Mouse (Mus musculus) MEL (cell line): Measurements from ENCODE around the gene Scap.

Experiments
- CTCF ChIP-seq, 3 experiments: IDR thresholded peaks in 2 of 3; conservative IDR thresholded peaks in 1 of 3; 2 replicates each; pipeline ENCODE4 v1.5.1; 2011 to 2012; ENCODE audit warnings: low read length in 3 of 3, low read depth in 2 of 3, mild to moderate bottlenecking in 2 of 3, improper control_type of control experiment in 1 of 3, inconsistent platforms in 1 of 3, mixed read lengths in 1 of 3, moderate library complexity in 1 of 3; ENCODE audit not compliant: control insufficient read depth in 1 of 3, insufficient read depth in 1 of 3, poor library complexity in 1 of 3, severe bottlenecking in 1 of 3
- E2F4 ChIP-seq: IDR thresholded peaks from 2 replicates; pipeline ENCODE4 v1.6.1; 2011; ENCODE audit warnings: low read depth, low read length, improper control_type of control experiment, borderline replicate concordance
- ELF1 ChIP-seq: IDR thresholded peaks from 2 replicates; pipeline ENCODE4 v1.6.1; 2014; ENCODE audit warnings: low read depth, mild to moderate bottlenecking, inconsistent platforms, low read length, improper control_type of control experiment, moderate library complexity
- EP300 ChIP-seq, 2 experiments: IDR thresholded peaks; 2 replicates each; pipeline ENCODE4 v1.6.1; 2011; ENCODE audit warnings: improper control_type of control experiment in 2 of 2, low read length in 2 of 2, low read depth in 1 of 2, mild to moderate bottlenecking in 1 of 2
- MEF2A ChIP-seq: IDR thresholded peaks from 2 replicates; pipeline ENCODE4 v1.6.1; 2014; ENCODE audit warnings: low read depth, mild to moderate bottlenecking, inconsistent platforms, low read length, improper control_type of control experiment; ENCODE audit not compliant: poor library complexity, insufficient replicate concordance, severe bottlenecking; ENCODE audit errors: extremely low read depth
- POLR2A ChIP-seq, 2 experiments: IDR thresholded peaks; 2 replicates each; pipeline ENCODE4 v1.6.1; 2011 to 2012; ENCODE audit warnings: low read length in 2 of 2, mild to moderate bottlenecking in 2 of 2, control low read depth in 1 of 2, improper control_type of control experiment in 1 of 2, low read depth in 1 of 2, moderate library complexity in 1 of 2; ENCODE audit not compliant: control insufficient read depth in 1 of 2, insufficient read depth in 1 of 2, poor library complexity in 1 of 2
- TAL1 ChIP-seq: IDR thresholded peaks from 2 replicates; pipeline ENCODE4 v1.6.1; 2012; ENCODE audit warnings: mild to moderate bottlenecking, inconsistent platforms, low read length, moderate library complexity, mixed read lengths
- ZC3H11A ChIP-seq: IDR thresholded peaks from 2 replicates; pipeline ENCODE4 v1.6.1; 2012; ENCODE audit warnings: low read depth, mild to moderate bottlenecking, inconsistent platforms, low read length, improper control_type of control experiment

DNA sequence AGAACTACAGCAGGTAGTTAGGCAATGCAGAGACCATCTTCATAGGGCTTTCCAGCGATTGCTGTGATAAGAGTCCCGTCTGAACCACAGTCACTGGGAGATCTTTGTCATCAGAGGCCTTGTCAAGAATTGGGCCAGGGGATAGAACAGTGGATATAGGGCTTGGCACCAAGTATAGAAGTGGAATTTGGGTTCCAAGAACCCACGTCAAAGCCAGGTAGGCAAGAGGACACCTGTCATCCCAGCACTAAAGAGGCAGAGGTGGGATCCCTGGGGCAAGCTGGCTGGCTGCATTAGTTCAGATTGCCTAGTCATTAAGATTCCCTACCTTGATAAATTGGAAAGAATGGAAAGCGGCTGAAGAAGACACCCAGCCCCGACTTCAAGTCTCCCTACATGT, 26.7 kb upstream of the Scap start:
- no peak for TF ChIP-seq E2F4
- TF ChIP-seq POLR2A (IDR thresholded peaks at IDR 0.05; ENCODE audit: control insufficient read depth in 1 of 2, insufficient read depth in 1 of 2, low read depth in 1 of 2, low read length in 2 of 2, poor library complexity in 1 of 2) = no peak
- no peak for TF ChIP-seq EP300 (IDR thresholded peaks at IDR 0.05; ENCODE audit: low read depth in 1 of 2, low read length in 2 of 2)
- no peak for TF ChIP-seq CTCF (IDR thresholded peaks at IDR 0.05 in 2 of 3, conservative IDR thresholded peaks at IDR 0.05 in 1 of 3; ENCODE audit: control insufficient read depth in 1 of 3, insufficient read depth in 1 of 3, low read depth in 2 of 3, low read length in 3 of 3, poor library complexity in 1 of 3, severe bottlenecking in 1 of 3)
- no peak for TF ChIP-seq ZC3H11A
- TF ChIP-seq TAL1 = no peak
- TF ChIP-seq ELF1 = no peak
- no peak for TF ChIP-seq MEF2A
